Mouse (Mus musculus) stomach, embryonic 14.5 days (tissue): Measurements from ENCODE around the gene Slc25a4. TPM values are rescaled to one million over a fixed set of nuclear protein-coding genes. Genes with fewer than 3 reads are reported as not detected.
"Not testable (repeated sequence)": the region's sequence is repeated elsewhere in the genome, so short reads cannot be mapped to it uniquely, and the experiment has no call there.

ENCODE experiments used
- ATAC-seq: fragments of 200-750 bp; cut with Nextera tagmentation; 2 replicates; pipeline ENCODE4 v1.8.0; 2017; ENCODE audit warnings: low read depth, moderate TSS enrichment; ENCODE audit not compliant: insufficient number of reproducible peaks, insufficient read depth, low FRiP score
- H3K27ac ChIP-seq: fragments of 300-500 bp; sonication (generic); 2 replicates; pipeline ENCODE4 v1.5.1; 2014; ENCODE audit warnings: mild to moderate bottlenecking, low read length, moderate library complexity, mixed read lengths
- H3K27me3 ChIP-seq: fragments of 300-500 bp; sonication (generic); 2 replicates; pipeline ENCODE4 v1.6.1; 2014; ENCODE audit warnings: low read length, control low read depth, mixed read lengths; ENCODE audit not compliant: control insufficient read depth, insufficient read depth
- H3K36me3 ChIP-seq: fragments of 300-500 bp; sonication (generic); 2 replicates; pipeline ENCODE4 v1.6.1; 2014; ENCODE audit warnings: mild to moderate bottlenecking, control low read depth, low read length, moderate library complexity, mixed read lengths; ENCODE audit not compliant: control insufficient read depth, insufficient read depth
- H3K4me1 ChIP-seq: fragments of 300-500 bp; sonication (generic); 2 replicates; pipeline ENCODE4 v1.6.1; 2014; ENCODE audit warnings: low read length, control low read depth, mixed read lengths; ENCODE audit not compliant: control insufficient read depth, insufficient read depth
- H3K4me2 ChIP-seq: fragments of 300-500 bp; sonication (generic); replicated peaks from 2 replicates; pipeline ENCODE4 v1.6.1; 2014; ENCODE audit warnings: low read depth, low read length, control low read depth
- H3K4me3 ChIP-seq: fragments of 300-500 bp; sonication (generic); 2 replicates; pipeline ENCODE4 v1.5.1; 2014; ENCODE audit warnings: low read depth, low read length, control low read depth
- H3K9ac ChIP-seq: fragments of 300-500 bp; sonication (generic); replicated peaks from 2 replicates; pipeline ENCODE4 v1.6.1; 2014; ENCODE audit warnings: low read depth, mild to moderate bottlenecking, control low read depth, low read length, moderate library complexity, mixed read lengths
- H3K9me3 ChIP-seq: fragments of 300-500 bp; sonication (generic); 2 replicates; pipeline ENCODE4 v1.6.1; 2016; ENCODE audit warnings: low read depth, low read length, control low read depth; ENCODE audit not compliant: control insufficient read depth
- WGBS: fragments of 180-500 bp; shearing (Covaris S2); extraction: QIAGEN DNeasy Blood & Tissue Kit; methylation state at CpG from one replicate; pipeline ENCODE4 v1.1.7; 2014; 5-methylcytosine and 5-hydroxymethylcytosine counted together
- polyA plus RNA-seq: library from polyadenylated mRNA; unstranded; fragments of >200 nt; fragmentation: Nextera tagmentation; extraction: Ambion mirVana; gene quantifications from 2 replicates; pipeline ENCODE4 v1.2.1, GENCODE M21; 2014

Slc25a4 gene
- polyA plus RNA-seq, 1 experiment from 2014 or later, result 480 TPM

DNA sequence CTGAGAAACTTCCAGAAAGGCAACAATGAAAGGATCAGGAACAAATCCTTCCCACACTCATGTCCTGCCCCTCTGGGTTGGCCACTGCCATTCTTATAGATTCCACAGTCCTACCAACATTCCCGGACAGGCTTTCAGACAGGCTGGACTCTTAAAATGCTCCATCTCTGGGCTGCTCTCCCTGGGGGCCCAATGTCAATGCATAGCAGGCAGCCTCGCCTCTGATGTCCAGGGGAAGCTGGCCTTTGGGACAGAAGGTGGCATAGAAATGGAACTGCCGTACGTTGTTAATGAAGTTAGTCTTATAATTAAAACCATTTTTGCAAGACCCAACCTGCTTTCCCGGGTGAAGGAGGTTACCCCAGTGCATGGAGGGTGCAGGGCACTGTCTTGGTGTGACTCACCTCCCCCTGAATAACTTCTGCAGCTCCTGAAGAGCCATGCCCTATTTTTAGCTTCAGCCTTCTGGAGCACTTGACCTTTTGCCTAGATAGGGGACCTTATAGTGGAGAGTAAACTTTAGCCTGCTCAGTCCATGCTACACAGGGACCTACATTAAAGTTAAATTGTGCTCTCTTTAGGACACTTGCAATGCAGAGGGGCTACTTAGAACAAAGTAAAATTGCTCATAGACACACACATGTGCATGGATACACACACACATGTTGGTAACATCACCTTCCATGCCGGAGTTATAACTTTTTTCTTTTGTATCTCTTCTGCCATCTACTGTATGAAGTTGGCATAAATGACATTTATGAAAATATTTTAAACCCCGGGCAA lies 25.5 kb upstream of the Slc25a4 start:
- H3K4me3 ChIP-seq, result no peak overlapping the region
- no peaks in the 10 kb centered on the region for H3K27me3 ChIP-seq
- 58% methylated on average over 7 of the region's 7 CpGs for WGBS
- H3K9me3 ChIP-seq, result no peaks in the 10 kb centered on the region
- no peaks in the 10 kb centered on the region for H3K36me3 ChIP-seq
- no peak overlapping the region for H3K27ac ChIP-seq
- no peaks in the 10 kb centered on the region for H3K4me1 ChIP-seq
- no peak overlapping the region for H3K9ac ChIP-seq
- 0 out of 2 replicates have a peak, but pooled peaks have one; percentile 6 for ATAC-seq
- no peak overlapping the region for H3K4me2 ChIP-seq

DNA sequence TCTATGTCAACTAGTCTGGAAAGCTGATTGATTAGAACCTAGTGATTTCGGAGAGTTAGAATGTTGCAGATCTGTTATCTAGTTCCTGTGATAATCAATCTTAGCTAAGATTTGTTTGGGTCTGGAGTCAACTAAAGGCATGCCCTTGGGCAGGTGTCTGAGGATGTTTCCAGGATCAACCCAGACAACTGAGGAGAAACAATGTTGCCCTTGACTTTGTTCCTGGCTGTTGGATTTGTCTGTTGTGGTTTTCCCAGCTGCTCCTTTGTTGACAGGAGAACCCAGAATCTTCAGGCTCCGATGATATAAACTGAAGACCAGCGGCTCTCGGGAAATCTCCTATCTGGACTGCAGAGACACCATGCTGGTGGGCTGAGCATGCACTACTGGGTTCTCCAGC lies 23.7 kb upstream of the Slc25a4 start:
- no peak overlapping the region for H3K4me2 ChIP-seq
- WGBS, result 79% methylated on average over 4 of the region's 4 CpGs
- no peak overlapping the region for H3K4me3 ChIP-seq
- no peaks in the 10 kb centered on the region for H3K4me1 ChIP-seq
- no peaks in the 10 kb centered on the region for H3K9me3 ChIP-seq
- H3K27ac ChIP-seq, result no peak overlapping the region
- H3K9ac ChIP-seq, result no peak overlapping the region
- no peaks in the 10 kb centered on the region for H3K36me3 ChIP-seq
- no peak for ATAC-seq
- H3K27me3 ChIP-seq, result no peaks in the 10 kb centered on the region

DNA sequence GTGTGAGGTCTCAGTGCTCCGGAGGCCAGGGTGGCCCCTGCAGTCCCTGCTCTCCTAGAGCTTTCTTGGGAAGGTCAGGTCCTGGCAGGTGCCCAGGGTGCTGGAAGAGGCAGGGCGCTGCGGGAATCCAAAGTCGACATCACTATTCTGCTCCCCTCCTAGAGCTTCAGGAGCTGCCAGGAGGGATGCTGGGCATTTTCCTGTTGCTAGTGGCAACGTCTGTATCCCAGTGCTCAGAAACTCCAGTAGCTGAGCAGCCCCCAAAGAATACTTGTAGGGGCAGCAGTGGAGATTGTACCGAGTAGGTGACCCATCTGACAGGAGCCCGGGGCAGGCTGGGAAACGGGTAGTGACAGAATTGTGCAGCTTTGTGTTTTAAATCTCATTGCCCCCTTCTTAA lies 21.7 kb upstream of the Slc25a4 start:
- Histone ChIP-seq H3K9ac (no peak overlapping the region), H3K27ac (no peak overlapping the region), H3K4me2 (no peak overlapping the region), H3K36me3 (no peaks in the 10 kb centered on the region), H3K4me3 (no peak overlapping the region), H3K27me3 (no peaks in the 10 kb centered on the region), H3K9me3 (no peaks in the 10 kb centered on the region), H3K4me1 (no peaks in the 10 kb centered on the region)
- 59% methylated on average over 8 of the region's 8 CpGs for WGBS
- ATAC-seq, result no peak

DNA sequence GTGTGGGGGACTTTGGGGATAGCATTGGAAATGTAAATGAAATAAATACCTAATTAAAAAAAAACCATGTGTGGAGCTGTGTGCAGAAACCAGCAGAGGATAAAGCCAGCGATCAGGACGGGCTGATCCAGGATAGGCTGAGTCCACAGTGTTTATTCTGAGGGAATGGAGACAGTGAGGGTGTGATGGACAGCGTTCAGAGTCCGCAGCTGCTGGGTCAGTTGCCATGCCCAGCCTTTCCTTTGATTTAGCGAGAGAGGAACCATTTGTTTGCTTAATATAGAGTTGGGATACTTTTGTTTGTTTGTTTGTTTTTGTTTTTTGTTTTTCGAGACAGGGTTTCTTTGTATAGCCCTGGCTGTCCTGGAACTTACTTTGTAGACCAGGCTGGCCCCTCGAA lies 20.9 kb upstream of the Slc25a4 start:
- H3K27me3 ChIP-seq, H3K4me2 ChIP-seq, H3K9ac ChIP-seq, H3K9me3 ChIP-seq, H3K36me3 ChIP-seq, ATAC-seq, H3K4me3 ChIP-seq, H3K27ac ChIP-seq, H3K4me1 ChIP-seq: not testable (repeated sequence)
- WGBS, result 73% methylated on average over 7 of the region's 7 CpGs

DNA sequence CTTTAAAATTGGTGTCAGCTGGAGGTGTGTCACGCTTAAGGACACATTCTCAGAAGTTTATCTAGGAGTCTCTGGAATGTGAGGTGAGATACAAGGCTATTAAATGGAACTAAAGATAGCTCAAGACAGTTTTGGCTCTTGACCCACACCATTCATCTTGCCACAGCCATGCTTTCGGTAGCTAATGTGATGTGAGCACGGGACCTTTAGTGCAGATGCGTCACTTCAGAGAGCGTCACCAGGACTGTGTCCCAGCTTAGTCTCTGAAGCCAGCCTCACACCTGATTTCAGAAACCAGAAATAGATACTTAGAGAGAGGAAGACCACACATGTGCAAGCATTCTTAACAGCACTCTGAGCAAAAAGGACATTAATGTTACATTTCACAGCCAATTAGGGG lies 15.5 kb upstream of the Slc25a4 start:
- H3K9me3 ChIP-seq, result no peaks in the 10 kb centered on the region

DNA sequence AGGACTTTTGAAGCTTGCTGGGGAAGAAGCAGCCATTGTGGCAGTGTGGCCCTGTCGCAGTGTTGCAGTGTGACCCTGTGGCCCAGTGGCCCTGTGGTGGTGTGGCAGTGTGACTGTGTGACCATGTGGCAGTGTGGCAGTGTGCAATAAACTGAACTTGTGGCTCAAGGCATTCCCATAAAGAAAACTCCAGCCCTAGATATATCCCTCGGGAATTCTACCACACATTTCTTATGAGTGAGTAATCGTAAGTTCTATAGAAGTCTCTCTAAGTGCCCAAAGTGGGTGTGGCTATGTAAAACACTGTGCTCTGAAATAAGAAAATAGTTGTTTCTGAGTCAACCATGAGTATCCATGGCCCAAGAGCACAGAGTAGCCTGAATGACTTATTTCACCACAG lies 14.4 kb upstream of the Slc25a4 start:
- H3K4me1 ChIP-seq, result no peaks in the 10 kb centered on the region
- no peaks in the 10 kb centered on the region for H3K36me3 ChIP-seq
- H3K4me3 ChIP-seq, result no peak overlapping the region
- H3K4me2 ChIP-seq, result no peak overlapping the region
- ATAC-seq, result no peak
- WGBS, result 77% methylated on average over 3 of the region's 3 CpGs
- no peak overlapping the region for H3K27ac ChIP-seq
- no peaks in the 10 kb centered on the region for H3K9me3 ChIP-seq
- no peaks in the 10 kb centered on the region for H3K27me3 ChIP-seq
- H3K9ac ChIP-seq, result no peak overlapping the region

More for the DNA sequence above, 15.5 kb upstream of the Slc25a4 start:
- no peak overlapping the region for H3K27ac ChIP-seq
- no peaks in the 10 kb centered on the region for H3K36me3 ChIP-seq
- no peaks in the 10 kb centered on the region for H3K27me3 ChIP-seq
- WGBS, result 52% methylated on average over 5 of the region's 5 CpGs
- H3K4me2 ChIP-seq, result no peak overlapping the region
- no peak overlapping the region for H3K9ac ChIP-seq
- no peak overlapping the region for H3K4me3 ChIP-seq
- ATAC-seq, result no peak
- H3K4me1 ChIP-seq, result no peaks in the 10 kb centered on the region

DNA sequence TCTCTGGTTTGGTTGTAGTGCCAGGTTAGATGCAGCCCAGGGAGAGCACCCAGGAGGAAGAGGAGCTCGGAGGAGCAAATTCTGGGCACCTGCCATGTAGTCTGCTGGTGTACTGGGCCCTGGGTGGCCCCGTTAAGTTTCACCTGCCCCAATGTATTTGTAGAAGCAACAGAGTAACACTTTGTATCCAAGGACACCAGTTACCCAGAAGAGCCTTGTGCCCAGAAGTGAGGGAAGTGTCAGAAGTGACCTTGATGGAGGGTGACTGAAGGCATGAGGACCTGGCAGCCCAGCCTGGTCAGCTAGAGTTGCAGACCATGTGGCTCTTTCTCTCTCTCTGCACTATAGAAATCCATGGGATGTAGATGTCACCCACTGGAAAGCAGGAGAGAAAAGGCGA lies 9.5 kb upstream of the Slc25a4 start:
- H3K9ac ChIP-seq, result no peak overlapping the region
- no peak overlapping the region for H3K27ac ChIP-seq
- H3K36me3 ChIP-seq, result no peaks in the 10 kb centered on the region
- no peaks in the 10 kb centered on the region for H3K4me1 ChIP-seq
- H3K27me3 ChIP-seq, result no peaks in the 10 kb centered on the region
- 73% methylated on average over 3 of the region's 3 CpGs for WGBS
- H3K4me2 ChIP-seq, result no peak overlapping the region
- no peak overlapping the region for H3K4me3 ChIP-seq
- H3K9me3 ChIP-seq, result no peaks in the 10 kb centered on the region
- no peak for ATAC-seq

DNA sequence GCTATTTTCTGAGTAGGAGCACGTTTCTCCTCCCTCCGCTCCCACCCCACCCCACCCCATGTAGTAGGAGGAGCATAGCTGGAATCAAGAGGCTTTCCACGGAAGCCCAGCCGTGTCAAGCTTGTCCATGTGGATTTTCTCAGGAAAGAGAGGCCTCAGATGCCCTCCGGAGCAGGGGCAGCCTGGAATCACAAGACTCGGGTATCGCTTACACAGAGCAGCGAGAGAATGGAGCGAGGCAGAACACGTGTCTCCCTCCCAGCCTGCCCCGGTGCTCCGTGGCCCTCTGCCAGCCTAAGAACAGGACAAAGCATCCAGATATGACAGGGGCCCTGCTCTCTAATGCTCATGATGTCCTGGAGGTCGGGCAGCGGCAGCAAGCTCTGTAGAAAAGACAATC lies 5.8 kb upstream of the Slc25a4 start:
- 5% methylated on average over 14 of the region's 14 CpGs for WGBS
- Histone ChIP-seq H3K36me3 (no peaks in the 10 kb centered on the region), H3K27ac (peak overlapping the region; percentile 6; the same call in 1 of the 2 replicates)

More for the DNA sequence above, 5.8 kb upstream of the Slc25a4 start:
- Histone ChIP-seq H3K4me2 (peak overlapping the region; percentile 44), H3K9me3 (no peaks in the 10 kb centered on the region), H3K4me1 (0 out of 2 replicates have a peak, but pooled peaks cover 2% of the 10 kb centered on the region), H3K27me3 (no peaks in the 10 kb centered on the region), H3K4me3 (peak overlapping the region; percentile 15), H3K9ac (peak overlapping the region; percentile 37)
- peak; percentile 79; the same call in 1 of the 2 replicates for ATAC-seq
